Mouse (Mus musculus): ENCODE measurements around the gene Gm43518. TPM values are rescaled to one million over a fixed set of nuclear protein-coding genes. Genes with fewer than 3 reads are reported as not detected.

The Gm43518 gene
- 0.58 and 0.78 TPM in 2 replicates for polyA plus RNA-seq (2014; fragmentation: Nextera tagmentation; extraction: Ambion mirVana)

DNA sequence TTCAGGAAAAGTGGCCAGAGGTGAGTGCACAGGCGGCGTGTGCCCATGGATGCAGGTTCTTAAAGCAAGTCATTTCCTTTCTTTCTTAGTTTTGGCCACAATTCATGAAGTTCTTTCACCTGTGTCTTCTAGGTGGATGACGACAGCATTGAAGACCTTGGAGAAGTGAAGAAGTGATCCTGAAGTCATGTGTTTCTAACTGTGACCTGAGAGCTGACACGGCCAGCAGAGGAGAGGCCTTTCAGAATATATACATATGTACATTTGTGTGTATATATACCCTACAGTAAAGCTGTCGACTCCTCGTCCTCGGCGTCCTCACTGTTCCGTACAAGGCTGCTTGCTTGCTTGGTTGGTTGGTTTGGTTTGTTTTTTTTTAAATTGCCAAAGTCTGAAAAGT is at the start of gene Gm43518:
Gene Gm43518, plus strand, starts transcription at position 301 of the 400 bp plus-strand sequence.
- H3K36me3 ChIP-seq (ENCODE audit: control insufficient read depth, insufficient read depth, low read length): peaks cover 20% of the 10 kb centered on the region
- ATAC-seq (ENCODE audit: low FRiP score) (no peak), DNase-seq (ENCODE audit: low spot score, missing footprints) (no peak)
- H3K27me3 ChIP-seq (ENCODE audit: control insufficient read depth, insufficient read depth, low read length): no peaks in the 10 kb centered on the region
- H3K9me3 ChIP-seq (ENCODE audit: control insufficient read depth, low read length): no peaks in the 10 kb centered on the region
- H3K4me3 ChIP-seq (ENCODE audit: low read depth, low read length): no peak within 1 kb of the TSS
- peaks cover 3% of the 10 kb centered on the region; the same call in 1 of the 2 replicates for H3K4me1 ChIP-seq (ENCODE audit: control insufficient read depth, insufficient read depth, low read length)
- H3K4me2 ChIP-seq: no peak within 1 kb of the TSS
- H3K27ac ChIP-seq (ENCODE audit: low read depth, low read length): no peak within 1 kb of the TSS
- no peak within 1 kb of the TSS for H3K9ac ChIP-seq (ENCODE audit: low read length)
- WGBS: 94% methylated on average over 9 of the region's 9 CpGs

DNA sequence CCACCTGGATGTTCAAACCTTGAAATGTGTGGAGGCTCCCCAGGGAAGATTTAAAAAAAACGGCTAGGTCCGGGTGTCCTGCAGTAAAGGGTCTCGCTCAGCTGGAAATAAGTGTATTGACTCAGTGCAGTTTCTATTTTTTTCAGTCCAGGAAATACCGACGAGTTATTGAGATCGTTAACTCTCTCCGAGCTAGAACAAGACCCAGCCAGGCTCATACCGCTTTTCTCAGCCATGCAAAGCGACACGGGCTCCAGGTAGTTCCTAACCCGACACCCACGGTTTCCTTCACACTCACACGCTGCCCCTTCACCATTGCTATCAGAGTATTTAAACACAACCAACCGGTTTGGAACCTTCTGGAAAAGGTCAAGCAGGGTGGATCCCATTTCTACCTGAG is 49.2 kb upstream of the Gm43518 start:
- Histone ChIP-seq H3K4me1 (ENCODE audit: control insufficient read depth, insufficient read depth, low read length) (no peaks in the 10 kb centered on the region), H3K27ac (ENCODE audit: low read depth, low read length) (no peak overlapping the region), H3K9me3 (ENCODE audit: control insufficient read depth, low read length) (no peaks in the 10 kb centered on the region), H3K9ac (ENCODE audit: low read length) (no peak overlapping the region), H3K4me3 (ENCODE audit: low read depth, low read length) (no peak overlapping the region), H3K36me3 (ENCODE audit: control insufficient read depth, insufficient read depth, low read length) (no peaks in the 10 kb centered on the region), H3K27me3 (ENCODE audit: control insufficient read depth, insufficient read depth, low read length) (no peaks in the 10 kb centered on the region), H3K4me2 (no peak overlapping the region)
- ATAC-seq (ENCODE audit: low FRiP score): no peak
- 82% methylated on average over 14 of the region's 14 CpGs for WGBS
- DNase-seq (ENCODE audit: low spot score, missing footprints): no peak

DNA sequence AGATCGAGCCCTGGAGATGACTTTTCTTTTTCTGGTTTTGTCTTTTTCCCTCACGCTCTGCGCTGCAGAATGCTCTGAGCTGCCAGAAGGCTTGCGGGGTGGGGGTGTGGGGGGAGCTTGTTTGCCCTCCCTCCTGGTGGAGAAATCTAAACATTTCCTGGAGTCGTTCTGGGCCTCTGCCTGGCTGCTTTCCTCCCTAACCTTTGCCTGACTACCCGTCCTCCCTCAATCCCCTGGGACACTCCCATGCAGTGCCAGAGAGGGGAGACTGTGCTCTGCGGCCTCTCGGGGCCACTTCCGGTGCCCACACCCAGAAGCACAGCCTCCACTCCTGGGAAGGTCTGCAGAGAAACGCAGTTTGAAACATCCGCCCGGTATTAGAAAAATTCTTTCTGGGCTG is 47.3 kb upstream of the Gm43518 start, which contains the start of gene Hcar1:
Gene Hcar1, minus strand, starts transcription at position 93 of the 400 bp plus-strand sequence.
- no peak for ATAC-seq (ENCODE audit: low FRiP score)
- no peak for DNase-seq (ENCODE audit: low spot score, missing footprints)
- H3K9ac ChIP-seq (ENCODE audit: low read length): no peak within 1 kb of the TSS
- H3K36me3 ChIP-seq (ENCODE audit: control insufficient read depth, insufficient read depth, low read length): no peaks in the 10 kb centered on the region
- WGBS: 70% methylated on average over 12 of the region's 12 CpGs
- H3K9me3 ChIP-seq (ENCODE audit: control insufficient read depth, low read length): no peaks in the 10 kb centered on the region
- no peak within 1 kb of the TSS for H3K27ac ChIP-seq (ENCODE audit: low read depth, low read length)
- no peaks in the 10 kb centered on the region for H3K27me3 ChIP-seq (ENCODE audit: control insufficient read depth, insufficient read depth, low read length)
- H3K4me1 ChIP-seq (ENCODE audit: control insufficient read depth, insufficient read depth, low read length): no peaks in the 10 kb centered on the region
- H3K4me3 ChIP-seq (ENCODE audit: low read depth, low read length): no peak within 1 kb of the TSS
- no peak within 1 kb of the TSS for H3K4me2 ChIP-seq

DNA sequence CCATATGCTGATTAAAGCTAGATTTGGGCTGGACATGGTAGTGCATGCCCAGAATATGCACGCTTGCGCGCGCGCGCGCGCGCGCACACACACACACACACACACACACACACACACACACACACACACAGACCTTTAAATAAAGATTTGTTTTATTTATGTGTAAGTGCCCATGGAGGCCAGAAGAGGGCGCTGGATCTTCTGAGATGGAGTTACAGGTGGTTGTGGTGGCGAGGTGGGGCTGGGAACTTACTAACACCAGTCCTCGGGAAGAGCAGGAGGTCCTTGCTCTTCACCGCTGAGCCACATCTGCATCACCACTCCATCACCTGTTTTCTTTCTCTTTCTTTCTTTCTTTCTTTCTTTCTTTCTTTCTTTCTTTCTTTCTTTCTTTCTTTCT is 46.4 kb upstream of the Gm43518 start:
- Histone ChIP-seq H3K9me3 (ENCODE audit: control insufficient read depth, low read length) (no peaks in the 10 kb centered on the region), H3K4me3 (ENCODE audit: low read depth, low read length) (no peak overlapping the region), H3K27me3 (ENCODE audit: control insufficient read depth, insufficient read depth, low read length) (no peaks in the 10 kb centered on the region), H3K9ac (ENCODE audit: low read length) (no peak overlapping the region), H3K4me2 (no peak overlapping the region), H3K4me1 (ENCODE audit: control insufficient read depth, insufficient read depth, low read length) (no peaks in the 10 kb centered on the region), H3K27ac (ENCODE audit: low read depth, low read length) (no peak overlapping the region), H3K36me3 (ENCODE audit: control insufficient read depth, insufficient read depth, low read length) (no peaks in the 10 kb centered on the region)
- 81% methylated on average over 14 of the region's 14 CpGs for WGBS
- DNase-seq (ENCODE audit: low spot score, missing footprints): no peak
- no peak for ATAC-seq (ENCODE audit: low FRiP score)

DNA sequence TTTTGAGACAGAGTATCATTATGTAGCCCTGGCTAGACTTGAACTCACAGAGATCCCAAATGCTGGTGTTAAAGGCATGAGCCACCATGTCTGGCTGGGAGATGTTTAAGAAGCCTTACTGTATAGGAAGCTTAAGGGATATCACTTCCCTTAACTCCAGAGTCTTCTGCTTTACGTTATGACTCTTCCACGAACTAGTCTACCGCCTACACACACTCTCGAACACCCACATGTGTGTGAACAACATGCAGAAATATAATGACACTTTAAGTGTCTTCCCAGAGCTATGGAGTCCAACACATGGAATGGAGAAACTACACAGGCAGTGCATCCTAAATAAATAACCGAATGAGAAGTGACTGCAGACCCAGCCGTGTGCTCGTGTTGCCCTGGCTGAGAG is 43.3 kb upstream of the Gm43518 start:
- DNase-seq (ENCODE audit: low spot score, missing footprints): no peak
- Histone ChIP-seq H3K9ac (ENCODE audit: low read length) (no peak overlapping the region), H3K27me3 (ENCODE audit: control insufficient read depth, insufficient read depth, low read length) (no peaks in the 10 kb centered on the region), H3K4me3 (ENCODE audit: low read depth, low read length) (no peak overlapping the region), H3K4me2 (no peak overlapping the region), H3K36me3 (ENCODE audit: control insufficient read depth, insufficient read depth, low read length) (no peaks in the 10 kb centered on the region), H3K4me1 (ENCODE audit: control insufficient read depth, insufficient read depth, low read length) (no peaks in the 10 kb centered on the region), H3K27ac (ENCODE audit: low read depth, low read length) (no peak overlapping the region), H3K9me3 (ENCODE audit: control insufficient read depth, low read length) (no peaks in the 10 kb centered on the region)
- WGBS: 82% methylated on average over 7 of the region's 7 CpGs
- ATAC-seq (ENCODE audit: low FRiP score): no peak

DNA sequence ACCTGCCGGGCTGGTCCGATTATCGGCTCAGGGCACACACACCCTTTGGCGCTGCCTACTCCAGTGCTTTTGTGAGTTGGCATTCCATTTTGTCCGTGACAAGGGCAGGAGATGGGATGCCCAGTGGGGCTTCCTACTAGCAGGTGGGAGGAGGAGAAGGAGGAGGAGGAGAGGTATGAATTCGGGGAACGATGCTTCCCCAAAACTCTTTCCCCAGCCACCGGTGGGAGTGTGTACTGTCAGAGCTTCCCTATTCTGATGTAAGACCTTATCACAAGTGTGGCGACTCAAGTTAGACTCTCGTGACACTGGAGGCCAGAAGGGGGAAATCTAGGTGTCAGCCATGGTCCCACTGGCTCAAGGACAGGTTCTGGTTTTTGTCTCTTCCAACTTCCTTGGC is 42.9 kb upstream of the Gm43518 start:
- DNase-seq (ENCODE audit: low spot score, missing footprints): no peak
- WGBS: 83% methylated on average over 10 of the region's 10 CpGs

DNA sequence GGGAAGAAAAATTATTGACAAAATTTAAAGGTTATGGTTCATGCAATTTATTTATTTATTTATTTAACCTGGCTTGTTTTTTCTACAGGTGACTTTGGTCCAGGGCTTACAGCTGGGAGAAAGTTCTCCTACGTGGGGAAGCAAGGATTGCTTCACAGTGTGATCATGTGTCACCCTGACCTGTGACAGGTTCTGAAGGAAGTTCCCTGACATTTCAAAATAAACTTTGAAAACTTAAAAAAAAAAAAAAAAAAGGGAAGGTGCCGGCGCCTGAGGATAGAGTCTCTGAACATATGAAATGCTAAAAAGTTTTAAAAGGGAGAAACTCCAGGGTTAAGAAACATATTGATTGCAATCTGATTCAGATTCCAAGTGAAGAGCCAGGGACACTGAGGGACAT is 40.9 kb upstream of the Gm43518 start:
- no peaks in the 10 kb centered on the region for H3K27me3 ChIP-seq (ENCODE audit: control insufficient read depth, insufficient read depth, low read length)
- no peak overlapping the region for H3K4me2 ChIP-seq
- H3K9me3 ChIP-seq (ENCODE audit: control insufficient read depth, low read length): no peaks in the 10 kb centered on the region
- no peak for DNase-seq (ENCODE audit: low spot score, missing footprints)
- no peaks in the 10 kb centered on the region for H3K4me1 ChIP-seq (ENCODE audit: control insufficient read depth, insufficient read depth, low read length)
- H3K4me3 ChIP-seq (ENCODE audit: low read depth, low read length): no peak overlapping the region
- H3K9ac ChIP-seq (ENCODE audit: low read length): no peak overlapping the region
- no peak for ATAC-seq (ENCODE audit: low FRiP score)
- WGBS: 88% methylated on average over 3 of the region's 3 CpGs
- H3K36me3 ChIP-seq (ENCODE audit: control insufficient read depth, insufficient read depth, low read length): no peaks in the 10 kb centered on the region
- H3K27ac ChIP-seq (ENCODE audit: low read depth, low read length): no peak overlapping the region

More for the DNA sequence above, 42.9 kb upstream of the Gm43518 start:
- Histone ChIP-seq H3K4me1 (ENCODE audit: control insufficient read depth, insufficient read depth, low read length) (no peaks in the 10 kb centered on the region), H3K4me2 (no peak overlapping the region), H3K36me3 (ENCODE audit: control insufficient read depth, insufficient read depth, low read length) (no peaks in the 10 kb centered on the region), H3K9me3 (ENCODE audit: control insufficient read depth, low read length) (no peaks in the 10 kb centered on the region), H3K4me3 (ENCODE audit: low read depth, low read length) (no peak overlapping the region), H3K27ac (ENCODE audit: low read depth, low read length) (no peak overlapping the region), H3K9ac (ENCODE audit: low read length) (no peak overlapping the region), H3K27me3 (ENCODE audit: control insufficient read depth, insufficient read depth, low read length) (no peaks in the 10 kb centered on the region)
- ATAC-seq (ENCODE audit: low FRiP score): no peak

DNA sequence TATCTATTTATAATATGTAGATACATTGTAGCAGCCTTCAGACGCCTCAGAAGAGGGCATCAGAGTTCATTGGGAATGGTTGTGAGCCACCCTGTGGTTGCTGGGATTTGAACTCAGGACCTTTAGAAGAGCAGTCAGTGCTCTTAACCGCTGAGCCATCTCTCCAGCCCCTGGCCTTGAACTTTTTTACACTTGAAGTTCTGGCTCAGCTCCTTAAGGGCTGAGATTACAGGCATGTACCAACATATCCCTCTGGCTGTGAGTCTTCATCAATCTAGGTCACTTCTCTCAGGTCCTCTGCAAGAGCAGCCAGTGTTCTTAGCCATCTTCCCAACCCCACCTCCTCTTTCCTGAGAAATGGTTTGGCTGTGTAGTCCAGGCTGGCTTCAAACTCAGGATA is 36.9 kb upstream of the Gm43518 start:
- H3K4me2 ChIP-seq: no peak overlapping the region
- DNase-seq (ENCODE audit: low spot score, missing footprints): no peak
- H3K4me3 ChIP-seq (ENCODE audit: low read depth, low read length): no peak overlapping the region
- H3K4me1 ChIP-seq (ENCODE audit: control insufficient read depth, insufficient read depth, low read length): no peaks in the 10 kb centered on the region
- no peaks in the 10 kb centered on the region for H3K9me3 ChIP-seq (ENCODE audit: control insufficient read depth, low read length)
- ATAC-seq (ENCODE audit: low FRiP score): no peak
- WGBS: 69% methylated on average over 2 of the region's 2 CpGs
- no peaks in the 10 kb centered on the region for H3K27me3 ChIP-seq (ENCODE audit: control insufficient read depth, insufficient read depth, low read length)
- H3K36me3 ChIP-seq (ENCODE audit: control insufficient read depth, insufficient read depth, low read length): no peaks in the 10 kb centered on the region
- no peak overlapping the region for H3K9ac ChIP-seq (ENCODE audit: low read length)
- H3K27ac ChIP-seq (ENCODE audit: low read depth, low read length): no peak overlapping the region

DNA sequence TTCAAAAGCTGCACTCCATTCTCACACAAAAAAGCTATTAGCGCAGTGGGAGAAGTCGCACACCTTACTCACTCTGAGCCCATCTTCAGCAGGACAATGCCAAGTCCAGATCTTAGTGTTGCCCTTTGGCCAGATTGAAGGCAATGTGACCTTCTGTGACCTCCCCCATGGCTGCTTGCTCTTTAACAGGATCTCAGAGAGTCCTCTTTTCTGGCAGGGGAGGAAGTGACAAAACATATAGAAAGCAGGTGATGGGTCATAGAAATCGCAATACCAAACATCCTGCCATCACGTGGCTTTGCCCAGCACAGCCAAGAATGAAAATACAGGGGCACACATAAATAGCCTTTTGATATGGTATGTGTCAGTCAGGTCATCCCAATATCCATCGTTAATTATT is 36.2 kb upstream of the Gm43518 start:
- DNase-seq (ENCODE audit: low spot score, missing footprints) (no peak), ATAC-seq (ENCODE audit: low FRiP score) (no peak)
- Histone ChIP-seq H3K27me3 (ENCODE audit: control insufficient read depth, insufficient read depth, low read length) (no peaks in the 10 kb centered on the region), H3K9ac (ENCODE audit: low read length) (no peak overlapping the region), H3K4me1 (ENCODE audit: control insufficient read depth, insufficient read depth, low read length) (no peaks in the 10 kb centered on the region), H3K36me3 (ENCODE audit: control insufficient read depth, insufficient read depth, low read length) (no peaks in the 10 kb centered on the region), H3K4me3 (ENCODE audit: low read depth, low read length) (no peak overlapping the region), H3K27ac (ENCODE audit: low read depth, low read length) (no peak overlapping the region), H3K4me2 (no peak overlapping the region), H3K9me3 (ENCODE audit: control insufficient read depth, low read length) (no peaks in the 10 kb centered on the region)
- 82% methylated on average over 5 of the region's 5 CpGs for WGBS

DNA sequence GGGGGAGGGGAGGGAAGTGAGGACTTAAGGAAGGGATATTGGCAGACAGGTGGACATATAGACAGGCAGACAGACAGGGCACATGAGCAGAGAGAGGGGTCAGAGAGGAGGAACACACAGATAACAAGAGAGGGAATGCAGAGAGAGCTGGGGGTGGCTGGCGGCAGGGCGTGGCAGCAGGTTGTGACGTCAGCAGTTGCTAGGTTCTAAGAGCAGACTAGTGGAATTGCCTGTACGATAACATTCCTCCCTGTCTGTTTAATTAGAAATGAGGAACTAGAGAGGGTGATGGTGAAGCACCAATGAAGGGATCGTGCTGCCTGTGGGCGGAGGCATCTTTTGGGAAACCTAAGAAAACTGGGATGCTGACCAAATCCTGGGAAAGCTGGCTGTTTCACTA is 35.5 kb upstream of the Gm43518 start:
- 53% methylated on average over 6 of the region's 6 CpGs for WGBS
- H3K9me3 ChIP-seq (ENCODE audit: control insufficient read depth, low read length): no peaks in the 10 kb centered on the region
- no peak overlapping the region for H3K4me2 ChIP-seq
- no peaks in the 10 kb centered on the region for H3K36me3 ChIP-seq (ENCODE audit: control insufficient read depth, insufficient read depth, low read length)
- H3K27ac ChIP-seq (ENCODE audit: low read depth, low read length): no peak overlapping the region
- DNase-seq (ENCODE audit: low spot score, missing footprints) (no peak), ATAC-seq (ENCODE audit: low FRiP score) (no peak)
- H3K4me1 ChIP-seq (ENCODE audit: control insufficient read depth, insufficient read depth, low read length): no peaks in the 10 kb centered on the region
- H3K4me3 ChIP-seq (ENCODE audit: low read depth, low read length): no peak overlapping the region
- H3K9ac ChIP-seq (ENCODE audit: low read length): no peak overlapping the region
- no peaks in the 10 kb centered on the region for H3K27me3 ChIP-seq (ENCODE audit: control insufficient read depth, insufficient read depth, low read length)
